Mouse (Mus musculus) thymus, postnatal 14 days (tissue): ENCODE results near the gene Slc39a13.
"Not testable (repeated sequence)": the region's sequence is repeated elsewhere in the genome, so short reads cannot be mapped to it uniquely, and the experiment has no call there.

Experiments
- DNase-seq: peaks from one replicate; pipeline ENCODE4 v3.0.0; 2021

Gene Slc39a13

DNA sequence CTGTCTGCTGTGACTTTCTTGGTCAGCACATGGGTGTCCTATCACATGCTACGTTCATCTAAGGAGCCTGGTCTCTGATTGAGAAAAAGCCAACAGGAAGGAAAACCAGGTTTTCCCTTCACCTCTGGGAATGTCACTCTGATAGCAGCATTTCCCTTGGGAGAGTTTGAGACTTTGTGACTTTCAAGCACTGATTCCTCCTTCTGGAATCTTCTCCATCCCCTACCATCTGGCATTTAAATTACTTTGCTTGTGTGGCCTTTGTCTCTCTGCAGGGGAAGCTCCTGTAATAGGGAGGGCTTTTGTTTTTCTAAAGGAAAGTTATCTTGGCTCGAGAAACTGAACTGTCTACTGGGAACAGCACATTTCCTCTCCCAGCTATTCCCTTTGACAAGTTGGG lies 47.1 kb downstream of the Slc39a13 start:
- DNase-seq = no peak

DNA sequence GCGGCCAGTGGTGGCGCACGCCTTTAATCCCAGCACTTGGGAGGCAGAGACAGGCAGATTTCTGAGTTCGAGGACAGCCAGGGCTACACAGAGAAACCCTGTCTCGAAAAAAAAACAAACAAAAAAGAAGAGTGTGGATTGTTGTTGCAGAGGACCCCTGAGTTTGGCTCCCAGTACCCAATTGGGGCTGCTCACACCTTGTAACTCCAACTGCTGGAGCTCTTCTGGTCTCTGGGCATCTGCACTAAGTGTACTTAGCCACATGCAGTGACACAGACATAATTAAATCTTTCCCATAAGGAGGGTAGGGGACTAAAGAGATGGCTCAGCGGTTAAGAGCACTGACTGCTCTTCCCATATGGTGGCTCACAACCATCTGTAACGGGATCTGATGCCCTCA lies 48.0 kb downstream of the Slc39a13 start:
- not testable (repeated sequence) for DNase-seq

DNA sequence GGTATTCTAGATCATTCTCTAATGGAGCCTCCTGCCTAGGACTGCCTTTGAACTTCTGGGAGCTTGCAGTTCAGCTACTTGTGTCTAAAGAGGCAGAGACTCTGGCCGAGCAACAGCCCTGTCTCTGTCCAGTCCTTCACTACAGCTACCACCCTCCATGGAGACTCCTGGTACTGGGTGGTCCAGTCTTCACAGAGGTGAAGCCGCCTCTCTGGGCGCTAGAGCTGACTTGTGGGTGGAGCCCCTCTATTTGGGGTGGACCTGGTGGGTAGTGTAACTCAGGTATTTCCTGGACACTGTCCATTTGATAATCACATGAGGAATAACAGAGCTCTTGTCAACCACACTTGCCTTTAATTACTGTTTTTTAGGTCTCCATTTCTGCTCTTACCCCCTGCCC lies 50.3 kb downstream of the Slc39a13 start:
- DNase-seq = no peak

DNA sequence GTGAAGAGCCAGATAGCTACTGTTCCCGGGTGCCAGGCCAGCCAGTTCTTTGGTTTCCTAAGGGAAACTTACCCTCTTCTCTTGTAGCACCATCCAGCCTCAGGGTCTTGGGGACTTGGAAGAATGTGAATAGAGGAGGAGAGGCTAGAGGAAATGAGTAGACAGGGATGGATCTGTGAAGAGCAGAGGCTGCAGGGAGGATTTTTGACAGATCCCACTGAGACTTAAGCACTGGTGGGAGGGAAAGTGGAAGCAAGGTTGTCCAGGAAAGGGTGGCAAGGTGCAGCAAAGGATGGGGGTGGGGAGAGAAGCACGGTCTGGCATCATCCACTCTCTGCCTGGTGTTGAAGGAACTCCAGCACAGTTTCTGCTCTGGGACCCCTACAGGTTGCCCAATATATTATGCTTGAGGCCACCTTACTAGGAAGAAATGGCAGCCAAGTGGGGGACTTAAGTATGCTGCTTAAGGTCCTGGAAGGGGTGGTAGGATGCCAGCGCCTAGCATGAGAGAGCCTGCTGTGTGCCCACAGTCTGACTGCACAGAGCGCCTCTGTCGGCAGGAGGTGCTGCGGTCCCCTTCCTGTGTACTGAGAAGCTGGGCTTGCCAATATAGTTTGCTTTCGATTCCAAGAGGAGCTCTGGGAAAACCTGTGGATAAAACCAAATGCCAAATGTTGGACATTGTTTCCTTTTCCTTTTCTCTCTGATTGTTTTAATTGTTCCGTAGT lies 52.0 kb downstream of the Slc39a13 start:
- no peak for DNase-seq

DNA sequence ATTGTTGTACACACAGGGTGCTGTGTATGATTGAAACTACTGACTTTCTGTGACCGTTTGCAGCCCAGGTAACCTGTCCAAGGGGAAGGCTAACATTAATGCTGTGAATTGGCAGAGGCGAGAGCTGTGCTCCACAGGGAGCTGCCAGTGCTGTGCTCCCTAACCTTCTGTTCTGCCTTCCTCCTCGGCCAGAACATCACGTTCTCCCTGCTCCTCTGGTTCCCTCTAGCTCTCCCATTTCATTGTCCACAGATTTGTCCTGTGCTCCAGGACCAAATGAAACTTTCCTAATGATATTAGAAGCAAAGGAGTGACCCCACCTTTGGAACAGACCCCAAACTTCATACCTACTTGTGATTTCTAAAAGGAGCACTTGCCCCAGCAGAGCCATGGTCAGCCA lies 54.8 kb downstream of the Slc39a13 start:
- no peak for DNase-seq

DNA sequence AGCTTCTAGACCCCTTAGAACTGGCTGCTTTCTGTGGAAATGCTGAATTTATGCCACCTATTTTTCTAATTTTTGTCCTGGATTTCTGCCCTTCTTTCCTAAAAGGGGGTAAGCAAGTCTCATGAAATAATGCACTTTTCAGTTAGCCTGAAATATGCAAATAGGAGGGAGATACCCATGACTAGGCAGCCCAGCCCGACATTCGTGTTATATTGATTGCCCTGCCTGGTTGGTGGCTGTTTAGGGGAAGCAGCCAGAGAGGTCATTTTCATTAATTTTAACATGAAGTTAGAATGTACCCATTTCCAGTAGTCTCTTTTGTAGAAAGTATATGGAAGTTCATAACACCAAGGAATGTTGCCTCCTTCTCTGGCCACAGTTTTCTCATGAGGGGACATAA lies 56.3 kb downstream of the Slc39a13 start:
- no peak for DNase-seq
